Mouse (Mus musculus) cerebellum, adult 11-12 months (tissue): Measurements from ENCODE around the gene Fam227a.

Source experiments
- DNase-seq: peaks from one replicate; pipeline ENCODE4 v3.0.0; 2022

Gene Fam227a

DNA sequence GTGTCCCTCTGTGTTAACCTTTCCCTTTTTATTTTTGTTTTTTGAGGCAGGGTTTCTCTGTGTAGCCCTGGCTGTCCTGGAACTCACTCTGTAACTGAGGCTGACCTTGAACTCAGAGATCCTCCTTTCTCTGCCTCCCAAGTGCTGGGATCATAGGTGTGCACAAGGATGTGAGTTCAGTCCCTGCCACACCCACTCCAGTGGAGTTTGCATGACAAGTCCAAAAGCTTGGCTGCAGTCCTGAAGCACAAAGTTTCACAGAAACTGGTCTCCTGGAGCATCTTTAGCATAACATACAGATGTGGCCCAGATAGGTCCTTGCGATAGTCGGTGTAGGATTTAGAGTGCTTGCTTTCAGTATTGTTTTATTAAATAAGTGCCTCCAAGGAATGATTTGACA lies 49.5 kb downstream of the Fam227a start:
- no peak for DNase-seq

GRCm38 (mm10) chr15:79608214-79608613 lies 50.5 kb downstream of the Fam227a start:
- no peak for DNase-seq

DNA sequence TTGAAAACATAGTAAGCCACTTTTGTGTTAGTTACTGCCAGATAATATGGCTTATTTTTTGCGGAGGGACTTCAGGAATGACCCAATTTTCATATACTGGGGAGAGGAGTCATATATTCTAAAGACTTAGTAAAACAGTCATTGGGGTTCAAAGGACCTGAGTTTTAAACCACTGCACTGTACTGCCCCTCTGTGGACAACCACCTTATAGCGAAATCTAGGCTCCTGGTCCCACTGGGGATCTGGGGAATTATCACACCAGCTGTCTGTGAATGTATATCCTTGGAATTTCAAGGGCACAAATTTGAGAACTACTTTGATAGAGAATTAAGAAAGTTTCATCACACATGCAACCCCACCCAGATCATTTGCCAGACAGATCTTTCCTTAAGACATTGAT lies 51.0 kb downstream of the Fam227a start:
- DNase-seq, result no peak

- no peak for DNase-seq
These were observed 52.6 kb downstream of the Fam227a start for GRCm38 (mm10) chr15:79606161-79606560.

DNA sequence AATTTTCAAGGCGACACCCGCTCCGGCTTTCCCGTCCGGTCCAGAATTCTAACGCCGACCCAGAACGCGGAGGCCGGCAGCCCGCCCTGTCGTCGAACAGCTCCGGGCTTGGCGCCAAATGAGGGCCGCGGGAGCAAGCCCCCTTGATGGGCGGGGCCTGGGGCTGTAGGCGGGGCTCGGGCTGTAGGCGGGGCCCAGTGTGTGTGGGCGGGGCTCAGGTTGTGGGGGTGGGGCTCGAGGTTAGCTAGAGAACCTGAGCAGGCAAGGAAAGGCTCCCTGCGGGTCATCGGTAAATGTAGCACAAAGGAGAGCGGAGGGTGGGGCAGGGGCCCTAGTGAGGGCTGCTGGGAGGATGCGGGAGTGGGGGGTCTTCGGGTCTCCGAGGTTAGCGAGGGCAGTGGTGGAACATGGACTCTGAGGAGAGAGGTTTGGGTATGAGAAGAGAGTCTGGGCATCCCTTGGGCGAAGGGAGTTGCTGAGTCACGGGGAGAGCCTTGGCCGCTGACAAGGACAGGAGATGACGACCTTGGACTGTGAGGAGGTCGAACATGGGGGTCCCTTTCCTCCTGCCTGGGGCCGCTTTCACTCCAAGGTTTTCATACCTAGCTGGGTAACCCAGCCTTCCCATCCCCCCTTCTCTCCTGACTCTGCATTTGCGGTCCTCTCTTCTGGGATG lies 53.6 kb downstream of the Fam227a start, which contains the start of gene Dmc1:
Gene Dmc1 (minus strand): TSS at position 120 of the 676 bp plus-strand sequence.
- DNase-seq, result no peak

DNA sequence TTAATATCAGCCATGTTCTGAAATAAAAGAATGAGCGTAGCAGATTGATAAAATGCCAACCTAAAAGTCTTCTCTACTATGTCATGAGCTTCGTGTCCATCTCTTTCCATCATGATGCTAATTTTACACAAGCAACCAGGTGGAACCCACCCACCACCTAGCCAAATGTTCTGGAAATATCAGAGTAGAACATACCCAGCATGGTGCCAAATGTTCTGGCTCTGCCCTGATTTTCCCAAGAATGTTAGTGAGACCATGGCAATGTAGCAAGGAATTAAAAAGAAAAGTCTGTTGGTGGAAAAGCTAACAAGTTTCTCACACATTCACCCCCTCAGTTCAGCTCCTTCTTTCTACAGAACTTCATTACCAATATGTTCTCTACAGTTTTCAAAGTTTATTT lies 58.6 kb downstream of the Fam227a start:
- no peak for DNase-seq

DNA sequence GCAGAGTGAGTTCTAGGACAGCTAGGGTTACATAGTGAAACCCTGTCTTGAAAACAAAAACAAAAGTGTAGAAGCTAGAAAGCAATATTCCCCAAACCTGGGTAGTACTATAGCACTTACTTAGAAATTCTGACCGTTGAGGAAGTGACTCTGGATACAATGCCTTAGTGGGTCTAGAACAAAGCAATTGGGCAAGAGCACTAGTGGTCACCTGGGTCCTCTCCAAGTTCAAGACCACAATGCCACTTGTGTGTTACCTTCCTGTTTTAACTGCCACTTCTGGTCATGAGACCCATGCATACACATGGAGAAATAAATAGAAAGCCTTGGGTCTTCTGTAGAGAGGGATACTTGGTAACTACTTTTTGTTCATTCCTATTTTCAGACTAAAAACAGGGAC lies 60.0 kb downstream of the Fam227a start:
- DNase-seq, result no peak

DNA sequence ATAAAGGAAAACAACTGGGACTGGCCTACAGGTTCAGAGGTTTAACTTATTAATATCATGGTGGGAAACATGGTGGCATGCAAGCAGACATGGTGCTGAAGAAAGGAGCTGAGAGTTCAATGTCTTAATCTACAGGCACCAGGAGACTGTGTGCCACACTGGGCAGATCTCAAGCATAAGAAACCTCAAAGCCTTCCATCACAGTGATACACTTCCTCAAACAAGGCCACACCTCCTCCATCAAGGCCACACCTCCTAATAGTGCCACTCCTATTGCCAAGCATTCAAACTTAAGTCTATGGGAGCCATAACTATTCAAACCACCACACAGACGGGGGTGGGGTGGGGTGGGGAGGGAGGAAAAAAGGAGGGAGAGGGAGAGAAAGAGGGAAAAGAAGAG lies 77.2 kb downstream of the Fam227a start:
- no peak for DNase-seq

DNA sequence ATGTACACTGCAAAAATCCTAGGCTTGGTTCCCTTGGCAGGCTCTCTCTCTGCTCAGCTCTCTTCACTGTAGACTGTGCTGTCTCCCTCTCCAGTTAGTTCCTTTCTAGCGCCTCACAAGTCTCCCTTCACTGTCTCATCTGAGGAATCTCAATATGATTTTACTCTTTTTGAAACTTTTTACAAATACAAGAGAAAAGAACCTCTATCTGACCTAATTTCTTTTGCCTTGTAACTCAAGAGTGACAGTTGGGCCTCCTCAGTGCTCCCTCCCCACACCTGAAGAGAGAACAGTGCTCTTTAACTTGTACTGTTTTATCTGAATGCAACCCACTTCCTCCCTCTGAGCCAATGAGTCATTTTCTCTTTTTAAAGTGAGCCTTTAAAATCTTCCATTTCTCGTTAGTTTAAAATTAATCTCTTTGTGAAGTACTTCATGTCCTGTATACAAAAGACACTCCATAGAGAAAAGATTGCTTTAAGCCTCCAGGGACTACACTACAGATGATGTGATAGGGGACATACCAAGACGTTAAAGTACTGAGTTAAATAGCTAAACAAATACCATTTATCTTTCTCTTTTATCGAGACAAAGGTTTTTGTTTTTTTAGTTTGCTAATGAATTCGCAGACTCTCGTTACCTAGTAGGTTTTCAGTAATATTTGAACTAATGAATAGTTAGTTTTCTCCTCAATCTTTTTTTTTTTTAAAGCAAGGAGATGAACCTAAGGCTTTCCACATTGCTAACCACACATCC lies 80.9 kb downstream of the Fam227a start:
- no peak for DNase-seq

- DNase-seq, result no peak
These were observed 81.8 kb downstream of the Fam227a start for GRCm38 (mm10) chr15:79576947-79577346.

GRCm38 (mm10) chr15:79575543-79576222 lies 83.1 kb downstream of the Fam227a start:
- no peak for DNase-seq

DNA sequence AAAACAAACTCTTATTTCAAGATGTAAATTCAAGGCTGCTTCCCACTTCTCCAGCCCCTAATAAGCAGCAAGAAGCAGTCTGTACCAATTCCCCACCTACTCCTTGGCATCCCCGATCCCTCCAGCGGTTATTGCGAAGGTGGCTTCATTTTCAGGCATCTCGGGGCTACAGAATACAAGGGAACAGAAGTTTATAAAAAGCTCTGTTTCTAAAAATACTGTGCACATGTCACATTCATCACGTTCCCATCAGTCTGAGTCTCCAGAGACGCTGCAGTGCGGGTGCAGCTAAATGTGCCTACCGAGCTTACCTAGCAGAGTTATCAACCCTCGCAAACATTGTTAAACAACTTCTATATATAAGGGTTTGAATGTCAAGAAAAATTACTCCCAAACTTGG lies 96.3 kb downstream of the Fam227a start:
- DNase-seq, result no peak

DNA sequence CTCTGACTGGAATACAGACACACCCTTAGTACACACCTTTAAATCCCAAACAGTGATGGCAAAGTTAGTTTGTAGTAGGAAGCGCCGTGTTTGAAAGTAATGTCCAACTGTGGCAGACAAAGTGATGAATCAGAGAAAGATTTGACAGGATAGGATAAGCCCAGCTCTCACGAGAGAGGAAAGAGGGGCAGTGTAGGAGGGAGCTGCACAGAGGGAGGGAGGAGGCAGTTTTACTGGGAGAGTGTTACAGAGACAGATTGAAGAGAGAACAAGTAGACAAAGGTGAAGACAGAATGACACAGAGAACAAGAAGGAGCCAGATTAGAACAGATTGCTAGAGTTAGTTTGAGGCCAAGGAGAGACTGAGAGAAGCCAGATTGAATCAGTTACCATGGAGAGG lies 99.1 kb downstream of the Fam227a start:
- no peak for DNase-seq
